ENCODE assay signal across 8 mouse cellular contexts in genomic region chr13:3917571-3918311, GRCm38 (mm10). TPM values are rescaled to one million over a fixed set of nuclear protein-coding genes. Genes with fewer than 3 reads are reported as not detected.
DNase-seq lines count a peak whose midpoint lies in the region; ATAC-seq and TF ChIP-seq lines count a peak whose summit lies in the region.

Gene Net1 (minus strand): TSS chr13:3918220.
Gene Tubal3 (plus strand): TSS chr13:3918274.

- peak within 1 kb of the TSS; percentile 55; the same call in 1 of the 2 replicates for H3K27ac ChIP-seq in ES-E14 (ENCODE audit: insufficient read depth, low read depth, low read length, poor library complexity, severe bottlenecking)
- no peak within 1 kb of the TSS; the same call in 1 of the 2 replicates for H3K27ac ChIP-seq in forebrain, embryonic 16.5 days (ENCODE audit: low read length)
- peak within 1 kb of the TSS; percentile 77 for H3K27ac ChIP-seq in lung, embryonic 15.5 days

- H3K4me3 ChIP-seq in ES-E14 (ENCODE audit: insufficient read depth in 1 of 2, low read depth in 1 of 2, low read length in 2 of 2, poor library complexity in 1 of 2, severe bottlenecking in 1 of 2), result peak within 1 kb of the TSS; percentile 86 to 99
- peak within 1 kb of the TSS; percentile 62 for H3K4me3 ChIP-seq in forebrain, embryonic 16.5 days (replicated peaks; ENCODE audit: low read length)
- peak within 1 kb of the TSS; percentile 77 for H3K4me3 ChIP-seq in lung, embryonic 15.5 days

- ATAC-seq in forebrain, embryonic 16.5 days, result peak; percentile 100
- ATAC-seq in lung, embryonic 15.5 days (ENCODE audit: borderline replicate concordance, extremely low read depth, low FRiP score, low TSS enrichment), result peak; percentile 98

- peak within 1 kb of the TSS; percentile 80 for H3K4me2 ChIP-seq in forebrain, embryonic 16.5 days (ENCODE audit: low read length)
- H3K4me2 ChIP-seq in lung, embryonic 15.5 days, result peak within 1 kb of the TSS; percentile 70

- WGBS in forebrain, embryonic 16.5 days, result under 1% methylated on average over 52 of the region's 52 CpGs
- under 1% methylated on average over 52 of the region's 52 CpGs for WGBS in lung, embryonic 15.5 days

- in situ Hi-C loops in ES-E14 (cut with MboI; ENCODE audit: low sequenced_read_pairs in 2 of 2, unreplicated experiment in 2 of 2), result no loop called here

- no peaks in the 10 kb centered on the region for H3K9me3 ChIP-seq in ES-E14 (ENCODE audit: control insufficient read depth, insufficient read depth, low read depth, low read length)
- H3K9me3 ChIP-seq in forebrain, embryonic 16.5 days (ENCODE audit: control insufficient read depth, low read length), result no peaks in the 10 kb centered on the region
- no peaks in the 10 kb centered on the region for H3K9me3 ChIP-seq in lung, embryonic 15.5 days

- H3K9ac ChIP-seq in ES-E14 (ENCODE audit: insufficient read depth, low read depth, low read length, poor library complexity, severe bottlenecking), result peak within 1 kb of the TSS; percentile 98
- H3K9ac ChIP-seq in forebrain, embryonic 16.5 days (replicated peaks; ENCODE audit: low read depth, low read length), result peak within 1 kb of the TSS; percentile 61
- peak within 1 kb of the TSS; percentile 74 for H3K9ac ChIP-seq in lung, embryonic 15.5 days

- H3K36me3 ChIP-seq in ES-E14 (ENCODE audit: control insufficient read depth, insufficient read depth, low read length, poor library complexity, severe bottlenecking), result no peaks in the 10 kb centered on the region; the same call in 1 of the 2 replicates
- no peaks in the 10 kb centered on the region for H3K36me3 ChIP-seq in forebrain, embryonic 16.5 days (ENCODE audit: control insufficient read depth, insufficient read depth)
- peaks cover 13% of the 10 kb centered on the region; the same call in 1 of the 2 replicates for H3K36me3 ChIP-seq in lung, embryonic 15.5 days

- peaks cover 0 to 1% of the 10 kb centered on the region in 2 experiments; a peak in 1 of 4 replicates for H3K4me1 ChIP-seq in ES-E14 (ENCODE audit: control insufficient read depth in 2 of 2, insufficient read depth in 2 of 2, low read length in 2 of 2, poor library complexity in 1 of 2)
- peaks cover 6% of the 10 kb centered on the region; the same call in 1 of the 2 replicates for H3K4me1 ChIP-seq in forebrain, embryonic 16.5 days (replicated peaks; ENCODE audit: control insufficient read depth, insufficient read depth, low read length)
- H3K4me1 ChIP-seq in lung, embryonic 15.5 days, result peaks cover 8% of the 10 kb centered on the region

- DNase-seq in ES-E14 (ENCODE audit: low read depth, low spot score), result peak; percentile 83
- DNase-seq in cerebellum, adult 11-12 months, result peak; percentile 80
- peak; percentile 94 for DNase-seq in heart, postnatal 4 days
- peak; percentile 76 to 89 for DNase-seq in layer of hippocampus, adult 8-10 months (ENCODE audit: low spot score in 2 of 2)
- peak; percentile 74 for DNase-seq in ovary, adult 18-20 months (ENCODE audit: low spot score)
- DNase-seq in thymus, postnatal 0 days (ENCODE audit: low spot score), result peak; percentile 92

- no peaks in the 10 kb centered on the region for H3K27me3 ChIP-seq in forebrain, embryonic 16.5 days (replicated peaks; ENCODE audit: control insufficient read depth, insufficient read depth, low read length)
- H3K27me3 ChIP-seq in lung, embryonic 15.5 days, result no peaks in the 10 kb centered on the region

TF ChIP-seq in ES-E14, 5 proteins besides CTCF, POLR2A, EP300 and RAD21:
- TF ChIP-seq ZC3H11A (IDR thresholded peaks at IDR 0.05; ENCODE audit: borderline replicate concordance, low read depth, low read length) (no peak), CHD2 (IDR thresholded peaks at IDR 0.05; ENCODE audit: low read depth, low read length) (no peak; the same call in 1 of the 2 replicates), ZNF384 (IDR thresholded peaks at IDR 0.05; ENCODE audit: low read depth, low read length) (no peak), MAFK (IDR thresholded peaks at IDR 0.05; ENCODE audit: insufficient read depth, low read depth, low read length) (no peak)
TF ChIP-seq in ES-E14: peak in this region for 0.

RNA-seq across cellular contexts. Expression of gene Net1, which starts in this region (rescaled TPM):
- total RNA-seq in ES-E14 (2012; rRNA removed), result 17.4 and 21.1 TPM in 2 replicates
- polyA plus RNA-seq in forebrain, embryonic 16.5 days (2015; fragmentation: Nextera tagmentation; extraction: Ambion mirVana), result 14.2 and 15.1 TPM in 2 replicates
- 10 to 100 TPM; 41.3 to 41.4 TPM for total RNA-seq in heart, postnatal 4 days (2021)
- 10 to 100 TPM; 35.6 to 49.4 (median 41.1) TPM for total RNA-seq in layer of hippocampus, adult 8-10 months (2022)
- polyA plus RNA-seq in lung, embryonic 15.5 days (2015; fragmentation: Nextera tagmentation; extraction: Ambion mirVana), result 89.7 and 90.6 TPM in 2 replicates
- 41.6 and 44.1 TPM in 2 replicates for polyA plus RNA-seq in thymus, postnatal 0 days (2015; fragmentation: Nextera tagmentation; extraction: Ambion mirVana)

RNA-seq across cellular contexts. Expression of gene Tubal3, which starts in this region (rescaled TPM):
- total RNA-seq in ES-E14 (2012; rRNA removed), result not detected in 2 replicates
- 0.10 TPM in 1 of 2 replicates, not detected in the other for polyA plus RNA-seq in forebrain, embryonic 16.5 days (2015; fragmentation: Nextera tagmentation; extraction: Ambion mirVana)
- not detected for total RNA-seq in heart, postnatal 4 days (2021)
- not detected for total RNA-seq in layer of hippocampus, adult 8-10 months (2022)
- not detected in 2 replicates for polyA plus RNA-seq in lung, embryonic 15.5 days (2015; fragmentation: Nextera tagmentation; extraction: Ambion mirVana)
- polyA plus RNA-seq in thymus, postnatal 0 days (2015; fragmentation: Nextera tagmentation; extraction: Ambion mirVana), result not detected in 2 replicates
